Mouse (Mus musculus) neural tube, embryonic 13.5 days (tissue): ENCODE results near the gene Trp53i13. TPM values are rescaled to one million over a fixed set of nuclear protein-coding genes. Genes with fewer than 3 reads are reported as not detected.

Source experiments
- ATAC-seq: fragments of 200-750 bp; cut with Nextera tagmentation; 2 replicates; pipeline ENCODE4 v1.8.0; 2017; ENCODE audit warnings: low read depth, mild to moderate bottlenecking, moderate TSS enrichment, moderate library complexity
- H3K27ac ChIP-seq: fragments of 300-500 bp; sonication (generic); replicated peaks from 2 replicates; pipeline ENCODE4 v1.5.1; 2015; ENCODE audit warnings: moderate library complexity, mild to moderate bottlenecking, inconsistent platforms
- H3K27me3 ChIP-seq: fragments of 300-500 bp; sonication (generic); 2 replicates; pipeline ENCODE4 v1.6.1; 2015; ENCODE audit warnings: mild to moderate bottlenecking, inconsistent platforms
- H3K36me3 ChIP-seq: fragments of 300-500 bp; sonication (generic); 2 replicates; pipeline ENCODE4 v1.6.1; 2015; ENCODE audit warnings: mild to moderate bottlenecking, inconsistent platforms
- H3K4me1 ChIP-seq: fragments of 300-500 bp; sonication (generic); replicated peaks from 2 replicates; pipeline ENCODE4 v1.6.1; 2015; ENCODE audit warnings: inconsistent platforms
- H3K4me2 ChIP-seq: fragments of 300-500 bp; sonication (generic); 2 replicates; pipeline ENCODE4 v1.6.1; 2015; ENCODE audit warnings: inconsistent platforms, mild to moderate bottlenecking, moderate library complexity
- H3K4me3 ChIP-seq: fragments of 300-500 bp; sonication (generic); 2 replicates; pipeline ENCODE4 v1.5.1; 2015; ENCODE audit warnings: mild to moderate bottlenecking, inconsistent platforms
- H3K9ac ChIP-seq: fragments of 300-500 bp; sonication (generic); 2 replicates; pipeline ENCODE4 v1.6.1; 2015; ENCODE audit warnings: moderate library complexity, mild to moderate bottlenecking, inconsistent platforms
- H3K9me3 ChIP-seq: fragments of 300-500 bp; sonication (generic); 2 replicates; pipeline ENCODE4 v1.6.1; 2016; ENCODE audit warnings: inconsistent platforms
- WGBS: fragments of 180-500 bp; shearing (Covaris S2); methylation state at CpG from one replicate; pipeline ENCODE4 v1.1.7; 2015; 5-methylcytosine and 5-hydroxymethylcytosine counted together
- polyA plus RNA-seq: library from polyadenylated mRNA; unstranded; fragments of >200 nt; fragmentation: Nextera tagmentation; extraction: Ambion mirVana; gene quantifications from 2 replicates; pipeline ENCODE4 v1.2.1, GENCODE M21; 2015

Trp53i13 gene
- polyA plus RNA-seq, 1 experiment from 2014 or later, result 18.3 TPM

DNA sequence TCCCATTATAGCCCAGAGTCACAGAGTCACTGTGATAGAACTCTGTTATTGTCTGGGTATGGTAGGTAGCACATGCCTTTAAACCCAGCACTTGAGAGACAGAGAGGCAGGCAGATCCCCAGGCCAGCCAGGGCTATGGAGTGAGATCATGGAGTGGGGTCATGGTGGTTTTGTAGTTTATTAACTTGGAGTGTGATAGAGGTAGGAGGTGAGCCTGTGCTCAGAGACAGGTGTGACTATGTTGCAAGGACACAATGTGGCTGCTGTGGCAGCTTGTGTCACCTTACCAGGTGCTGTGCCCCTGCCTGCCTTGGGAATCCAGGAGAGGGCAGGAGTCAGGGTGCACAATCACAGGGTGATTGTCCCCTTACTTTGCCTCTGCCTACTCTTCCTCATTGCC, 20.3 kb downstream of the Trp53i13 start:
- peak overlapping the region; percentile 89 for H3K4me2 ChIP-seq
- no peaks in the 10 kb centered on the region for H3K9me3 ChIP-seq
- H3K9ac ChIP-seq, result peak overlapping the region; percentile 98
- peaks cover 14% of the 10 kb centered on the region for H3K36me3 ChIP-seq
- 0 out of 2 replicates have a peak overlapping the region, but pooled peaks have one; percentile 89 for H3K4me3 ChIP-seq
- peaks cover 79% of the 10 kb centered on the region for H3K4me1 ChIP-seq
- no peak overlapping the region for H3K27ac ChIP-seq
- no peaks in the 10 kb centered on the region for H3K27me3 ChIP-seq
- ATAC-seq, result no peak

DNA sequence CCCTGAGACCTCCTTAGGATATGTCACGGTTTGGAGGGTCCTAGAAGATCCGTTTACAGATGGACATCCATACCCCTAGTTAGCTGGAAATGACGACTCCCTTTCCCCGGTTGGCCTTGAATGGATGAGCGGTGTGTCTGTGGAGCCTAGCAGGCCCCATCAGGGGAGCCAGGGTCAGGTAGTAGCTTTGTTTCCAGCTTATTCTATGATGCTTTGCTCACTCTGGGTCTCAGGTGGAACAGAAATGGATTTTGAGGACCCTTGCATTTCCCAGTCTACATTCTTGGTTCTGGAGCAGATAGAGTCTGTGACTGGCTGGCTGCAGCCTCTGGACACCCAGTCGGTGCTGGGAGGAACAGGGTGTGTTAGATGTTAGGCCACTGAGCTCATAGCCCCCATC, 21.0 kb downstream of the Trp53i13 start:
- H3K4me3 ChIP-seq, result peak overlapping the region; percentile 89
- H3K36me3 ChIP-seq, result peaks cover 6% of the 10 kb centered on the region
- H3K9me3 ChIP-seq, result no peaks in the 10 kb centered on the region
- 78% methylated on average over 6 of the region's 6 CpGs for WGBS
- no peaks in the 10 kb centered on the region for H3K27me3 ChIP-seq
- H3K27ac ChIP-seq, result 0 out of 2 replicates have a peak overlapping the region, but pooled peaks have one; percentile 95
- H3K9ac ChIP-seq, result peak overlapping the region; percentile 98
- peak overlapping the region; percentile 89 for H3K4me2 ChIP-seq
- ATAC-seq, result no peak
- H3K4me1 ChIP-seq, result peaks cover 79% of the 10 kb centered on the region

- Histone ChIP-seq H3K4me1 (peaks cover 74% of the 10 kb centered on the region), H3K9ac (peak overlapping the region; percentile 98), H3K36me3 (peaks cover 2% of the 10 kb centered on the region), H3K4me2 (peak overlapping the region; percentile 89), H3K4me3 (peak overlapping the region; percentile 89), H3K9me3 (no peaks in the 10 kb centered on the region), H3K27ac (peak overlapping the region; percentile 95), H3K27me3 (no peaks in the 10 kb centered on the region)
- 34% methylated on average over 4 of the region's 4 CpGs for WGBS
- no peak for ATAC-seq
Observed at GRCm38 (mm10) chr11:77494344-77494676, 21.5 kb downstream of the Trp53i13 start.

- Histone ChIP-seq H3K27me3 (no peaks in the 10 kb centered on the region), H3K36me3 (no peaks in the 10 kb centered on the region), H3K9ac (peak within 1 kb of the TSS; percentile 98), H3K27ac (peak within 1 kb of the TSS; percentile 95), H3K4me3 (peak within 1 kb of the TSS; percentile 89), H3K9me3 (no peaks in the 10 kb centered on the region), H3K4me1 (peaks cover 73% of the 10 kb centered on the region), H3K4me2 (peak within 1 kb of the TSS; percentile 89)
- no peak for ATAC-seq
- WGBS, result under 1% methylated on average over 58 of the region's 74 CpGs
Observed at GRCm38 (mm10) chr11:77493512-77494343, 22.1 kb downstream of the Trp53i13 start, which contains the start of gene Git1. TSS of gene Git1 (plus strand) at chr11:77493562.

DNA sequence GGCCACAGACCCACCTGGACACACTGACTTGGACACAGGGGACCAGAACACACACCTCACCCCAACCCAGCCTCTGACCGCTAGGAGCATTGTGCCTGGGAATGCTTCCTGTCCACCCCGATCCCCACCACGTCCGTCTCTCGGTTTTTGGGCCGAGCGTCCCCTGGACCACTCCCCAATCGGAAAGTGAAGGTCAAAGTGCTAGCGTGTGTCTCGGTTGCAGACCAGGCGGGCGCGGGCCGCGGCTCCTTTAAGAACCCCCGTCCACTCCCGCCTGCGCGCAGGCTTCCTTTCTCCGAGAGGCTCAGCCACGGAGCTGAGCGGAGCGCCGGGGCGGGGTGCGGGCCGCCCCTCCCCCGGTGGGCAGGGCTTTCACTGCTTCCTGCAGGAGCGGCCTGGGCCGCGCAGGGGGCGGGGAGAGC, 22.9 kb downstream of the Trp53i13 start:
- Histone ChIP-seq H3K36me3 (no peaks in the 10 kb centered on the region), H3K9ac (peak overlapping the region; percentile 98), H3K9me3 (no peaks in the 10 kb centered on the region), H3K4me3 (peak overlapping the region; percentile 89), H3K4me1 (peaks cover 73% of the 10 kb centered on the region), H3K4me2 (peak overlapping the region; percentile 84), H3K27me3 (no peaks in the 10 kb centered on the region), H3K27ac (peak overlapping the region; percentile 95)
- WGBS, result 1% methylated on average over 30 of the region's 32 CpGs
- ATAC-seq, result peak; percentile 59

GRCm38 (mm10) chr11:77492311-77492871, 23.4 kb downstream of the Trp53i13 start:
- H3K27ac ChIP-seq, result peak overlapping the region; percentile 95
- peaks cover 73% of the 10 kb centered on the region for H3K4me1 ChIP-seq
- peak overlapping the region; percentile 98 for H3K9ac ChIP-seq
- peak overlapping the region; percentile 89 for H3K4me3 ChIP-seq
- WGBS, result 0% methylated on average over 18 of the region's 18 CpGs
- H3K36me3 ChIP-seq, result no peaks in the 10 kb centered on the region
- peak overlapping the region; percentile 84 for H3K4me2 ChIP-seq
- no peaks in the 10 kb centered on the region for H3K27me3 ChIP-seq
- no peak for ATAC-seq
- H3K9me3 ChIP-seq, result no peaks in the 10 kb centered on the region

DNA sequence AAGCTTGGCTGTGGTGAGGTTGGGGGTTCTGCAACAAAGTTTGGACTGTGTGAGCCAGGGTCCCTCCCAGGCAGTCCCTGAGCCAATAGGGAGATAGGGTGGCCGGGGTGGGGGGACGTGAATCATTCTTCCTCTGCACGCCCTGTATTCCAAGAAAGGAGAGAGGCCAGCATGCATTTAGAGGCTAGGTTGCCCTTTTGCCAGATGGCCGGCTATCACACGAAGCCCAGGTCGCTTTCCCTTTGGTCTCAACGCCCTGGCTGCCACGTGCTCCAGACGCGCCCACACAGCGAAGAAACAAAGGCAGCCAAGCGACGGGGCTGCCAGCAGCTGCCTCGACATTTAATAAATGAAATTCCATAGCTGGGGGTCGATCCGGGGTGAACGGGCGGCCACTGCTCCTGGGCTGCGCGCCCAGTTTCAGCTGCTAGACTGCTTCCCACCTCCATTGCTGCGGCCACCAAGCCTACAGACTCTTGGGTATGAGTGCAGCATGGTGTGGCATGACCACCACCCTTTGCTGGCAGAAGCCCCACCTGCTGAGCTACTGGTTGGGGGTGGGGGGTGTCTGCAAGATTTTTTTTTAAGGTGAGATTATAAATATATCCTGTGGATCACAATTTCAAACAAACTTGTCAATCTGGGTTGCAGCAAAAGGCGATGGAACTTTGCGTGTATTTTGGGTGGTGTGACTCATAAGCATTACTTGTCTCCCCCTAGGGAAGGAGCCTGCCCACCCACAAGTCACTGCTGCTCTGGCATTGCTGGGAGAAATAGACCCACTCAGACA, 24.1 kb downstream of the Trp53i13 start:
- peak; percentile 51 for ATAC-seq
- Histone ChIP-seq H3K27me3 (no peaks in the 10 kb centered on the region), H3K27ac (peak overlapping the region; percentile 95), H3K4me2 (peak overlapping the region; percentile 84), H3K4me3 (peak overlapping the region; percentile 89), H3K9me3 (no peaks in the 10 kb centered on the region), H3K9ac (peak overlapping the region; percentile 98), H3K4me1 (peaks cover 74% of the 10 kb centered on the region), H3K36me3 (no peaks in the 10 kb centered on the region)
- under 1% methylated on average over 23 of the region's 23 CpGs for WGBS

- peak; percentile 64 for ATAC-seq
- WGBS, result 0% methylated on average over 13 of the region's 13 CpGs
- no peaks in the 10 kb centered on the region for H3K27me3 ChIP-seq
- peak overlapping the region; percentile 89 for H3K4me3 ChIP-seq
- peak overlapping the region; percentile 84 for H3K4me2 ChIP-seq
- peaks cover 79% of the 10 kb centered on the region for H3K4me1 ChIP-seq
- no peaks in the 10 kb centered on the region for H3K36me3 ChIP-seq
- peak overlapping the region; percentile 95 for H3K27ac ChIP-seq
- H3K9me3 ChIP-seq, result no peaks in the 10 kb centered on the region
- peak overlapping the region; percentile 98 for H3K9ac ChIP-seq
Observed at GRCm38 (mm10) chr11:77491123-77491501, 24.7 kb downstream of the Trp53i13 start.

GRCm38 (mm10) chr11:77490451-77490850, 25.3 kb downstream of the Trp53i13 start:
- Histone ChIP-seq H3K4me1 (peaks cover 79% of the 10 kb centered on the region), H3K9me3 (no peaks in the 10 kb centered on the region), H3K4me2 (peak overlapping the region; percentile 84), H3K27me3 (no peaks in the 10 kb centered on the region), H3K27ac (peak overlapping the region; percentile 95), H3K36me3 (no peaks in the 10 kb centered on the region), H3K9ac (peak overlapping the region; percentile 98), H3K4me3 (peak overlapping the region; percentile 89)
- WGBS, result 64% methylated on average over 6 of the region's 6 CpGs
- no peak for ATAC-seq

- WGBS, result under 1% methylated on average over 72 of the region's 87 CpGs
- Histone ChIP-seq H3K4me2 (peak within 1 kb of the TSS; percentile 84), H3K4me3 (peak within 1 kb of the TSS; percentile 89), H3K36me3 (no peaks in the 10 kb centered on the region), H3K27me3 (no peaks in the 10 kb centered on the region), H3K9me3 (no peaks in the 10 kb centered on the region), H3K4me1 (peaks cover 79% of the 10 kb centered on the region), H3K9ac (peak within 1 kb of the TSS; percentile 98), H3K27ac (peak within 1 kb of the TSS; percentile 95)
- peak; percentile 63 for ATAC-seq
Observed at GRCm38 (mm10) chr11:77489591-77490235, 26.1 kb downstream of the Trp53i13 start, which contains the start of gene Ankrd13b. TSS of gene Ankrd13b (minus strand) at chr11:77489678.

GRCm38 (mm10) chr11:77488771-77489581, 26.8 kb downstream of the Trp53i13 start:
- H3K36me3 ChIP-seq, result no peaks in the 10 kb centered on the region
- H3K27me3 ChIP-seq, result no peaks in the 10 kb centered on the region
- peak overlapping the region; percentile 95 for H3K27ac ChIP-seq
- H3K9me3 ChIP-seq, result no peaks in the 10 kb centered on the region
- H3K4me3 ChIP-seq, result peak overlapping the region; percentile 89
- WGBS, result 2% methylated on average over 53 of the region's 55 CpGs
- H3K4me2 ChIP-seq, result peak overlapping the region; percentile 84
- peaks cover 79% of the 10 kb centered on the region for H3K4me1 ChIP-seq
- peak overlapping the region; percentile 98 for H3K9ac ChIP-seq
- ATAC-seq, result no peak
